Mouse (Mus musculus) stomach, postnatal 0 days (tissue): ENCODE measurements around the gene Wdr37. TPM values are rescaled to one million over a fixed set of nuclear protein-coding genes. Genes with fewer than 3 reads are reported as not detected.

Experiments used
- ATAC-seq: fragments of 200-750 bp; cut with Nextera tagmentation; 2 replicates; pipeline ENCODE4 v1.8.0; 2017; ENCODE audit not compliant: low FRiP score, low TSS enrichment
- DNase-seq: peaks from one replicate; pipeline ENCODE4 v3.0.0-alpha.2; 2016; ENCODE audit warnings: low spot score
- H3K27ac ChIP-seq: fragments of 300-500 bp; sonication (generic); replicated peaks from 2 replicates; pipeline ENCODE4 v1.5.1; 2014; ENCODE audit warnings: mild to moderate bottlenecking, control low read depth
- H3K27me3 ChIP-seq: fragments of 300-500 bp; sonication (generic); 2 replicates; pipeline ENCODE4 v1.6.1; 2014; ENCODE audit warnings: low read length; ENCODE audit not compliant: control insufficient read depth, insufficient read depth
- H3K36me3 ChIP-seq: fragments of 300-500 bp; sonication (generic); 2 replicates; pipeline ENCODE4 v1.6.1; 2014; ENCODE audit warnings: low read length, mixed read lengths; ENCODE audit not compliant: control insufficient read depth, insufficient read depth
- H3K4me1 ChIP-seq: fragments of 300-500 bp; sonication (generic); replicated peaks from 2 replicates; pipeline ENCODE4 v1.6.1; 2014; ENCODE audit warnings: antibody characterized with exemption; ENCODE audit not compliant: control insufficient read depth, insufficient read depth
- H3K4me2 ChIP-seq: fragments of 300-500 bp; sonication (generic); replicated peaks from 2 replicates; pipeline ENCODE4 v1.6.1; 2014; ENCODE audit warnings: low read depth, mild to moderate bottlenecking, control low read depth, moderate library complexity
- H3K4me3 ChIP-seq: fragments of 300-500 bp; sonication (generic); 2 replicates; pipeline ENCODE4 v1.5.1; 2014; ENCODE audit warnings: low read depth, low read length, control low read depth
- H3K9ac ChIP-seq: fragments of 300-500 bp; sonication (generic); 2 replicates; pipeline ENCODE4 v1.6.1; 2014; ENCODE audit warnings: mild to moderate bottlenecking, low read length, control low read depth, mixed read lengths
- H3K9me3 ChIP-seq: fragments of 300-500 bp; sonication (generic); 2 replicates; pipeline ENCODE4 v1.6.1; 2016; ENCODE audit warnings: low read length; ENCODE audit not compliant: control insufficient read depth
- CTCF ChIP-seq: IDR thresholded peaks from 2 replicates; pipeline ENCODE4 v1.5.1; 2016; ENCODE audit warnings: antibody characterized with exemption, low read depth, mild to moderate bottlenecking, moderate library complexity
- EP300 ChIP-seq: optimal IDR thresholded peaks from 2 replicates; pipeline ENCODE3; 2016; ENCODE audit warnings: antibody characterized with exemption
- WGBS: fragments of 180-500 bp; shearing (Covaris S2); extraction: QIAGEN DNeasy Blood & Tissue Kit; methylation state at CpG from one replicate; pipeline ENCODE4 v1.1.7; 2014; 5-methylcytosine and 5-hydroxymethylcytosine counted together
- polyA plus RNA-seq: library from polyadenylated mRNA; unstranded; fragments of >200 nt; fragmentation: Nextera tagmentation; extraction: Ambion mirVana; gene quantifications from 2 replicates; pipeline ENCODE4 v1.2.1, GENCODE M21; 2015

Gene Wdr37
- polyA plus RNA-seq, 1 experiment from 2014 or later, result 7.4 TPM

DNA sequence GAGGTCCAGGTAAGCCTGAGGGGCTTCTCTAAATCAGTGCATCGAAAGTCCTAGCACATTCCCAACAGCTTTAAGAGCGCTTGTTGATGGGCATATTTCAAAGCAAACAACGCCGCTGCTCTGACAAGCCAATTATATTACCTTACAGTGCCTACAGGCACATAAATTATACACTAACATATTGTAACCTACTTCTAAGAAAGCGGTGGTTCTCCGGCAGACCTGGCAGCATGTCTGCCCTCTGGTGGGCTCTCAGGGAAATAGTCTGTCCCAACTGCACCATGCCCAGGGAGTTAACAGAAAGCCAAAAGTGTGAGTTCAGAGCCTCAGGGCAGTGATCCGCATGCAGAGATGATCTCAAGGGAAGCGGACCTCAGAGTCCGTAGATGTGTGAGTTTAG, 86.5 kb downstream of the Wdr37 start:
- H3K4me2 ChIP-seq, result no peak overlapping the region
- H3K4me1 ChIP-seq, result no peaks in the 10 kb centered on the region
- no peak overlapping the region for H3K9ac ChIP-seq
- DNase-seq (peak; percentile 57), ATAC-seq (no peak)
- H3K9me3 ChIP-seq, result no peaks in the 10 kb centered on the region
- H3K36me3 ChIP-seq, result no peaks in the 10 kb centered on the region
- WGBS, result 33% methylated on average over 9 of the region's 9 CpGs
- H3K27me3 ChIP-seq, result no peaks in the 10 kb centered on the region
- no peak overlapping the region for H3K27ac ChIP-seq
- TF ChIP-seq EP300 (no peak), CTCF (peak; percentile 89)
- no peak overlapping the region for H3K4me3 ChIP-seq

DNA sequence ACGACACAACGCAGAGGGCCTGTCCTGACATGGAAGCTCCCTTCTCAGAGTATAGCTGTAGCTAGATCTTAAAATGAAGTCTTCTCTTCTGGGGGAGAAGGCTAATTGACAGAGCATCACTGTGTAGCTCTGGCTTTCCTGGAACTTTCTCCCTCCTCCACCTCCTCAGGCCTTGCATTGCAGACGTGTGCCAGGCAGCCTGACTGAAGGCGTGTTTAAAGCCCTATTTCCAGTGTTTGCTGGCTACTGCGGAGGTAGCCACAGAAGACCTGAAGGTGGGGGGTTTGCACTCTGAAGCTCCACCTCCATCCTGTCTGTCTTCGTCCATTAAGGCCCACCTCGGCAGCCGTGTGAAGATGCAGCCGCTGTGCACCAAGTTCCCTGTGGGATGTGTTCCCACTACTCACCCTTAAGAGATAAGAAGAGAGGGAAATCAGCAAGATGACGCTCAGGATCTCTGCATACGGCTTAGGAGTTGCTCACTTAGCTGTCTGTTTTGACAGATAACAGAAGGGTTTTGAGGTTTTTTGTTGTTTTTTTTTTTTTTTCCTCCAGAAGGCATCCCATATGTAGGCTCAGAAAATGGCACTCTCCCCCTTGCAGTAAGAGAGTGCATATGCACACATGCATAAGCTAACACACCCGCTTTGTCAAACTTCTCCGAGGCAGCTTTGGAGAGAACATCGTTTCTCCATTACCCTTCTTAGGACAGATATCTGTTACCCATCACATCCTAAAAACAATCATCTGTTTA, 87.2 kb downstream of the Wdr37 start:
- ATAC-seq (no peak), DNase-seq (no peak)
- Histone ChIP-seq H3K4me3 (no peak overlapping the region), H3K9me3 (no peaks in the 10 kb centered on the region), H3K9ac (no peak overlapping the region), H3K4me1 (no peaks in the 10 kb centered on the region), H3K27me3 (no peaks in the 10 kb centered on the region), H3K36me3 (no peaks in the 10 kb centered on the region), H3K27ac (no peak overlapping the region), H3K4me2 (no peak overlapping the region)
- no peak for TF ChIP-seq EP300
- no peak for TF ChIP-seq CTCF
- 69% methylated on average over 14 of the region's 14 CpGs for WGBS

DNA sequence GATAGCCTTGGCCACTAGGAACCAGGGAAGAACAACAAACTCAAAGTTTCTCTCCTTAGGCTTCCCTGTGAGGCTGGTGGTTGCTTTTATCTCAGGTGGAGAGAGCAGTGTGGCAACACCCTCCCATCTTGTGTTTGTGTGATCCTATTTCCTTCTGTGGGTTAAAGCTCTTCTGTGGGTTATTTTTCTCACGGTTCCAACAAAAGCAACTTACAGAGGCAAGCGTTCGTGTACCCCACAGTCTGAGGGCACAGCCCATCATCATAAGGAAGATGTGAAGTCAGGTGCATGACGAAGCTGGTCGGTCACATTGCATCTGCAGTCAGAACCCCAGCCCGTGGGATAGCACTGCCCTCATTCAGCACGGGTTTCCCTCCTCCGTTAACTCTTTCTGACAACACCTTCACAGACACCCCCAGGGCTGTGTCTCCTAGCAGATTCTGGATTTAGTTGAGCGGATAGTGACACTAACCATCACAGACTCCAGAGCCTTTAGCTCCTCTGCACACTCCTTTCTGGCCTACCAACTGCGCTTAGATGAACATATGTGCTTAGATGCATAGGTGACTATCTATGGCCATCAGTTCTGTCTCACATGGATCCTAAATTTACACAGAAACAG, 87.9 kb downstream of the Wdr37 start:
- no peak overlapping the region for H3K4me2 ChIP-seq
- no peak overlapping the region for H3K27ac ChIP-seq
- no peaks in the 10 kb centered on the region for H3K27me3 ChIP-seq
- no peak for ATAC-seq
- DNase-seq, result no peak
- H3K4me3 ChIP-seq, result no peak overlapping the region
- H3K4me1 ChIP-seq, result no peaks in the 10 kb centered on the region
- 82% methylated on average over 10 of the region's 10 CpGs for WGBS
- no peaks in the 10 kb centered on the region for H3K9me3 ChIP-seq
- H3K36me3 ChIP-seq, result no peaks in the 10 kb centered on the region
- no peak overlapping the region for H3K9ac ChIP-seq
- no peak for TF ChIP-seq CTCF
- TF ChIP-seq EP300, result no peak

DNA sequence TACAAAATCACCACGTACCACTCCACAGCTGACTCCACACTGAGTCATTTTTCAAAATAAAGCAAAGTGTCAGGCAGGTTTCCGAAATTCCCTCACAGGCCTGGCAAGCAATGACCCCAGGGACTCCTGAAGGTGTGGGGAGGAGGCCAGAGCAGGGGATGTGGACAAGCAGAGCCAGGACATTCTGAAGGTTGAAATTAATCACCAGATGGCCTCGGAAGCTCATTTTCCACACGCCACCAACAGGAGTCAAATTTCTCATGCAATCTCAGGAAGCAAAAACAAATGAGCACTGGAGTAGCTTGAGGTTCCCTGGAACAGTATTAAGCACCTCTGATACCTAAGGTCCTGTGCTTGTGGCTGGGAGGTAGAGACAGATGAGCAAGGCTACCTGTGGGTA, 89.1 kb downstream of the Wdr37 start:
- ATAC-seq (no peak), DNase-seq (no peak)
- 31% methylated on average over 4 of the region's 4 CpGs for WGBS

DNA sequence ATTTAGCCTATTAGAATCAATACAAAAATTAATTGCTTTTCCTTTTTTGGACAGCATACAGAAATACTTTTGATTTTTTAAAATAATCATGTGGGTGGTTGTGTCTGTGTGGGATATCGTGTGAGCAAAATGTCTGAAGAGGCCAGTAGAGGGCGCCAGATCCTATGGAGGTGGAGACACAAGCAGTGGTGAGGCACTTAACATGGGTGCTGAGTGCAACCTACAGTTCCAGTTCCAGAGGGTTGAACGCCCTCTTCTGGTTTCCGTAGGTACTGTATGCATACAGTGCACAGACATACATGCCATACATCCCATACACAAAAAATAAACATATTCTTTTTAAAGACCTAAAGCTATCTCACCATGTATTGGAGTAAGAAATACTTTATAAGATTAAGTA, 91.3 kb downstream of the Wdr37 start:
- H3K27me3 ChIP-seq, result no peaks in the 10 kb centered on the region
- no peak overlapping the region for H3K9ac ChIP-seq
- no peaks in the 10 kb centered on the region for H3K4me1 ChIP-seq
- ATAC-seq (peak; percentile 24; the same call in 1 of the 2 replicates), DNase-seq (peak; percentile 45)
- no peak overlapping the region for H3K4me3 ChIP-seq
- H3K27ac ChIP-seq, result no peak overlapping the region
- H3K36me3 ChIP-seq, result no peaks in the 10 kb centered on the region
- no peaks in the 10 kb centered on the region for H3K9me3 ChIP-seq
- TF ChIP-seq CTCF (peak; percentile 72), EP300 (no peak)
- 52% methylated on average over 4 of the region's 4 CpGs for WGBS
- no peak overlapping the region for H3K4me2 ChIP-seq

More for the DNA sequence above, 89.1 kb downstream of the Wdr37 start:
- TF ChIP-seq EP300 (no peak), CTCF (no peak)
- no peak overlapping the region for H3K4me3 ChIP-seq
- H3K4me2 ChIP-seq, result no peak overlapping the region
- no peaks in the 10 kb centered on the region for H3K36me3 ChIP-seq
- no peaks in the 10 kb centered on the region for H3K4me1 ChIP-seq
- no peak overlapping the region for H3K27ac ChIP-seq
- no peaks in the 10 kb centered on the region for H3K9me3 ChIP-seq
- H3K27me3 ChIP-seq, result no peaks in the 10 kb centered on the region
- H3K9ac ChIP-seq, result no peak overlapping the region

DNA sequence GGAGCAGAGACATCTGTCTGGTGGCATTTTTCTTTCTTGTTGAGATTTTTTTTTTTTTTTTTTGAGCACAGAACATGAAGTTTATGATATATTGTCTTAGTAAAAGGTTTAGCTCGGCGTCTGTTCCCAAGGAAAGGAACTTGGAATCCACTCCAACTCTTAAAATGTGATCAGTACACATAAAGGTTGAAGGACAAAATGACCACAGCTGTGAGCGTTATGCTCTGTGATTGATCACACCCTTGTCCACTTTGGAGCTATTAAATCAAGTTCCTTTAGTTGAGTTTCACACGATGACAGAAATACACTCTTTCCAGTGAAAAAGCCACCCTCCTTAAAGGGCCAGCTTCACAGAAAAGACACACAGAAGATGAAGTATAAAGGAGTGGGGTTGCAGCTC, 101.1 kb downstream of the Wdr37 start:
- no peak overlapping the region for H3K4me3 ChIP-seq
- ATAC-seq (no peak), DNase-seq (no peak)
- TF ChIP-seq CTCF (no peak), EP300 (no peak)
- no peaks in the 10 kb centered on the region for H3K27me3 ChIP-seq
- no peaks in the 10 kb centered on the region for H3K36me3 ChIP-seq
- WGBS, result 32% methylated on average over 4 of the region's 4 CpGs
- no peak overlapping the region for H3K4me2 ChIP-seq
- no peak overlapping the region for H3K27ac ChIP-seq
- H3K9ac ChIP-seq, result no peak overlapping the region
- no peaks in the 10 kb centered on the region for H3K9me3 ChIP-seq
- no peaks in the 10 kb centered on the region for H3K4me1 ChIP-seq
